Mouse (Mus musculus): Measurements from ENCODE around the gene Zfp174.

Gene Zfp174

DNA sequence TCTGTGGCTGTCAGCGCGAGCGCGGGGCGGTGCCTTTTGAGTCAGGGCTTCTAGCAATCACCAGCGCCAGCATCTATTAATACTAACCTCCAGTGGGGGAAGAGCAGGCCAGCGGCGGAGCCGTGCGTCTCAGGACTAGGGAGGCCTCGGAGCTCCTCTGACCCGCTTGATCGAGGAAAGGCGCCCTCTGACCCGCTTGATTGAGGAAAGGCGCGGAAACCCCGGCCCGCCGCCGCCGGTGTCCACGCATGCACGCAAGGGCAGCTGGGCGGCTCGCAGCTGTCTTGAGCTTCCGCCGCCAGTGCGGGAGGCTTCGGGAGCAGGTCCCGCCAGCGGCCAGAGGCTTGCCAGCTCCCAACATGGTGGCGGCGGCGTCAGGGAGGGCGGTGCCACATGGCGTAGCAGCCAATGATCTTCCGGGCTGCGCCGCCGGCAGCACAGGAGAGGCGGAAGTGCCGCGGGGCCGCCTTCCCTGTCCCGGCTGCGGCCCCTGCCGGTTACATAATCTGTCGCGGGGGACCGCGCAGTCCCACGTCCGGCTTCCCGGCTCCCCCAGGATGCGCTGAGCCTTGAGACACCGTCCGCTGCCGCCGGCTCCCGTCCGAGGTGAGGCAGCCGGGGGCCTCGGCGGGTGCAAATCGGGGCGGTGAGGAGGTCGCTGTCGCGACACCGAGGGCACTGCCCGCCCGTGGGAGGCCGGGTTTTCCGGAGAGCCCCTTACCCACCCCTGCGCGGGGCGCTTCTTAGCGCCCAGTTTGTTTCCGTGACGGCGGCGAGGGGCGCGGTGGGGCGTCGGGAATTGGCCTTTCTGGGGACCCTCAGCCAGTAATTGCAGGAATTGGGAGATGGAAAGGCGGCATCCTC lies 37.4 kb downstream of the Zfp174 start, which contains the start of the genes Zfp597 and Gm20695:
Gene Zfp597, minus strand, starts transcription at position 361 of the 864 bp plus-strand sequence.
Gene Gm20695, plus strand, starts transcription at position 448 of the 864 bp plus-strand sequence.
- peak; percentile 92 to 94 for DNase-seq (ENCODE audit: low spot score in 2 of 2)

DNA sequence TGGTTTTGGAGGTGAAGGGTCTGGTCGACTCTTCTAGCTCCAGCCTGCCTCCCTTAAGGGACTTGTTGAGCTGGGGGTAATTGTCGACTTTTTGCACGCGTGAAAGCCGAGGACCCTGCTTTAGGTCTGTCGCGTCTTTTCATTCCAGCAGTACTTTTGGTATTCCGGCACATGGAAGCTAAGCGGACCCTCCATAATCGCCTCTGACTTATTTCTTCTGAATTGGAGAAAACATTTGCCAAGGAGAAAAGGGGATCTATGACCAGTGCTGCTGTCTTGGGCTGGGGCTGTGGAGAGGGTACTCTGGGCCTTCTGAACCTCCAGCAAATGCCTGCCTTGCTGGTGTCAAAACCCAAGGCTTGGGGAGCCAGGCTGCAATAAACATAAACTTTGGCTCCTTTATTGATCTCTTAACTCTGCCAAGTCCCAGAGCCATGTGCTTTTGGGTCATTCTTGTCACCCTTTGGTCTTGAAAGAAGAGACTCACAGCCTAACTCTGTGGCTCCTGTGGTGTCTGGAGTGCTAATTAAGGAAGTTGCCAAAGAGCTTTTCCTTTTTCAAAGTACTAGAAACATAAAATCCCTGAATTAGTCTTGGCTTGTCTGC lies 38.1 kb downstream of the Zfp174 start:
- DNase-seq (ENCODE audit: low spot score in 2 of 2), result peak in 1 of 2 experiments; percentile 25

DNA sequence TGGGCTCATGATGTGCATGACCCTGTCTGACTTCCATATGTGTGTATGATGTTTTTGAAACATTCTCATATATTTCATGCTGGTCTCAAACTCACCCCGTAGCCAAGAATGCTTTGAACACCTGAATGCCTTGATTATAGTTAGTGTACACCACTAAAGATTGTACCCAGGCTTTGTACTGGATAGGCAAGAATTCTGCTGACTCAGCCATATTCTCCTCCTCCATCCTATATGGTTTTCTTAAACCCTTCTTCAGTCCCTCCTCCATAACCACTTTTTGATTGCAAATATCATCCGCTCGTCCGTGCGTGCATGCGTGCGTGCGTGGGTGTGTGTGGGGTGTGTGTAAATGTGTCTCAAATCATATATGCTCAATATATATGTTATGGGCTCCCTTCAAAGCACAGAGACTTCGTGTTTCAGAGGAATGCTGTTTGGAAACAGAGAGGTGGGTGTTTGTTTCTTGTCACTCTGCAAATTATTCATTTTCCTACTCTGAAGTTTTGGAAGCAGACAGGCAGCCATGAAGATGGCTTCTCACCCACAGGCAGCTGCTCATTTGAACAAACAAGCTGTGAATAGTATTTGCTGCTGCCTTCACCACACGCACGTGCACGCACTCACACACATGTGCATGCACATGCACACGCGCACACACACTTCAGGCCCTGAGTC lies 44.7 kb downstream of the Zfp174 start:
- DNase-seq (ENCODE audit: low spot score in 2 of 2), result peak in 1 of 2 experiments; percentile 29

DNA sequence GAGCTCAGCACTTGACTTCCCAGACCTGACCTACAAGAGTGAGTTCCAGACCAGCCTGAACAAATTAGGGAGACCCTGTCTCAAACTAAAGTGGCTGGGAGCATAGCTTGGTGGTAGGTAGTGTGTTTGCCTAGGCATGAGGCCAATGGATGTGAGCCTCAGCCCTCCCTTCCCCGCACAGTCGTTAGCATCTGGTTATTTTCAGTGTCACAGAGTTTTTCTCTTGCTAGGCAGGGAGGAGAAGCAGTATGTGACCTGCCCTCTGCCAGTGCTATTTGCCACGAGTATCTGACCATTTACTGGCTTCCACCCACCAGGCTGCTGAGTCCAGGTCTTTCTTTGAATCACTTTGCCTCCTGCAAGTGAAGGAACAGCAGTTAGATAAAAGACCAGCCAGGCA lies 46.7 kb downstream of the Zfp174 start:
- no peak for DNase-seq (ENCODE audit: low spot score in 2 of 2)

DNA sequence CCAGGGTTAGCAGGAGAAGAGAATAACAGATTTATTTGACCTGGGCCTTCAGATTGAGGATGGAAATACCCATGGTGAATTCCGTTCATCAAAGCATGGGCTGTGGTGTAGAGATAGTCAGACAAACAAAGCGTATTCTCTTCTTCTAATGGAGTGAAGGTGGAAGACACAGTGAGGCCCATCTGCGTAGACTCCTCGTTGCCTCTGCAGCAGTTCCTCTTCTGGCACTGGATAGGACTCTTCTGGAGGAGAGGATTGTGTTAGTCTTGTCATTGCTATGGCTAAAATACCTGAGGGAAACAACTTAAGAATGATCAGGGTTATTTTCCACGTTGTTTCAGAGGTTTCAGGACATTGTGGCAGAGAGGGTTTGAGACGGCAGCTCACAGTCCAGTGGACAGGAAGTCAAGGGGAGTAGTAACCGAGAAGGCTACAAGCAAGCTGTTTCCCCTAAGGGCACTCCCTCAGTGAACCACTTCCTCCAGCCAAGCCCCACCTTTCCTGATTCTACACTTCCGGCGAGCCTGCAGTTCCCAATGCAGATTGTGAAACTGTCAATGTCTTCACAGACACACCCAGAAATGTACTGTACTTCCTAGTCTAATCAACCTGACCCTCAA lies 48.2 kb downstream of the Zfp174 start:
- DNase-seq (ENCODE audit: low spot score in 2 of 2), result no peak

DNA sequence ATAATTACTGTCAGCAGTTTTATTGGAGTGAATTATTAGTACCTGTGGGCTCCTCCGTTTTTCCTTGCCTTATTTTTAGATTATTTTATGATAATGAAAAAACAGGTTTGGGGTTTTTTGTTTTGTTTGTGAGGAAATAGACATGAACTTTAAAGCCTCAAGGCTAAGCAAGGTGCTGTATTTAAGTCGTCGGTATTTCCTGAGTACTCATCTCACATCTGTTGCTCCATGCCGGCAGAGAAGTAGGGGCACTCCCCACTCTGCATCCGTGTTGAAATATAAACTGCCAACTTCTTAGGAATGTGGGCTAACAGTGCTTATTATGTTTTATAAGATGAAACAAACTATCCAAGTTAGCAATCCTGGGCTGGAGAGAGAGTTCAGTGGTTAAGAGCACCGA lies 49.0 kb downstream of the Zfp174 start:
- no peak for DNase-seq (ENCODE audit: low spot score in 2 of 2)

DNA sequence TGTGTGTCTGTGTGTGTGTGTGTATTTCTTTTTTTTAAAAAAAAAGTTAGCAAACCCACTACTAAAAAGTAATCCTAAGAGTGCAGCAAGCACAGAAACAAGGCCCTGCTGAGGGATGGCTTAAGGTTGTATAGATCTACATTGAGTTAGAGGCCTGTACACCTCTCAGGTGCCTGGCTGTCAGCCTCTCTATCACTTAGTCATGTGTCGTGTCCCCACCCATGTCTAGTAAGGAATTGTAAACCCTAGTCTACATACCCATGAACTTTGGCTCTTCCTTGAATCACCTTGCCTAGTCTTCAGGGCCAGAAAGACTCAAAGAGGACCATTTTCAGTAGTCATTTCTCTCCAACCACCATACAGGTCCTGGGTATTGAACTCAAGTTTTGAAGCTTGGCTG lies 49.5 kb downstream of the Zfp174 start:
- no peak for DNase-seq (ENCODE audit: low spot score in 2 of 2)

DNA sequence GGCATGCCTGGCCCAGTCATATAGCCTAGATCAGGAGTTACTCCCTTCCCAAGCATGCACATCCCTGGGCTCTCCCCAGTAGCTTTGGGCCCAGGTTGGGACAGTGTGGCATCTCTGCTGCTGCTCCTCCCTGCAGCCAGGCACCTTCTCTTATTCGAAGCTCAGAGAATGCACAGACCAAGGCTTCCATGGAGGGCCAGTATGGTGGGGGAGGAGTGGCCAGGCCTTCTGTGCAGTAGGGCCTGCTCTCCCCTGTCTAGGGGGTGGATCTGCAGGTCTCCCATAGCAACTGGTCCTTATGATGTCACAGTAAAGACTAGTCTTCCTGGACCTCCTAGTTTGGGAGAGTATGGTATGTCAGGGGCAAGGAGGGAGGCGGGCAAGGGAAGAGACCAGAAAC lies 60.4 kb downstream of the Zfp174 start:
- DNase-seq (ENCODE audit: low spot score in 2 of 2), result no peak

Measured in right cerebral cortex, adult 2 months (tissue).